Mouse (Mus musculus): ENCODE measurements around the gene Pex10.

DNA sequence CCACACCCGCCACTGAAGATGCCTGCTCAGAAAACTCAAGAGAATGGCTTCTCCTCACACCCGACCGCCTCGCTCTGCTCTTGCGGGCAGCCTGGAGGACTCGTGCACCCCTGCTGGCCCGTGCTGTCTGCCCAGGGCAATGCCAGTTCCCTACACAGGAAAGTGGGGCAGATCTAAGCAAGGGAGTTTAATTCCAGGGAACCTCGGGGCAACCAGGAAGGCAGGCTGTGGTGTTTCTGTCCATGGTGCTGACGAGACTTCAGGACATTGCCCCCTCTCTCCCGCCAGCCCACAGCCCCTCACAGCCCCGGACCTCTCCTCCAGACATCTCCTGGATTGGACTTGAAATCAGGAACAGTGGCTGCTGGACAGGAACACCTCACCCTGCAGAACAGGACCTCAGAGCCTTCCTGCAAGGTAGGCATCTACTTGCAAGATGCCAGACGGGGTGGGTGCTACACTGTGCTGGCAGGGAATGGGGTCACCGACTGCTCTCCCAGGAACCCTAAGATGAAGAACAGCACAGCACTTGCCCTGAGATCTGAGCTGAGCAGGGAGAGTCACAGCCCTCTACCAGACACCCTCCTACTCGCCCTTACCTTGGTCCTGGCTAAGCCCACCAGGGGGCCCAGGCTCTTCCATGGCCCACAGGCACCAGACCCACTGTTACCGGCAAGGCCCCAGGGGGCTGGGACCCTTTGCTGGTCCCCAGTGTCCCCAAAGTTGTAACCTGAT, 48.0 kb upstream of the Pex10 start:
- TF ChIP-seq CTCF (IDR thresholded peaks at IDR 0.05; ENCODE audit: low read depth, low read length): no peak
- no peak for TF ChIP-seq POLR2A (IDR thresholded peaks at IDR 0.05; ENCODE audit: insufficient read depth, low read length)
